Mouse (Mus musculus) neural tube, embryonic 13.5 days (tissue): ENCODE measurements around the gene Atg4a. TPM values are rescaled to one million over a fixed set of nuclear protein-coding genes. Genes with fewer than 3 reads are reported as not detected.
A peak's percentile ranks its signal among the peaks of the same experiment; 100 is the strongest.

Source experiments
- ATAC-seq: fragments of 200-750 bp; cut with Nextera tagmentation; 2 replicates; pipeline ENCODE4 v1.8.0; 2017; ENCODE audit warnings: low read depth, mild to moderate bottlenecking, moderate TSS enrichment, moderate library complexity
- H3K27ac ChIP-seq: fragments of 300-500 bp; sonication (generic); replicated peaks from 2 replicates; pipeline ENCODE4 v1.5.1; 2015; ENCODE audit warnings: moderate library complexity, mild to moderate bottlenecking, inconsistent platforms
- H3K27me3 ChIP-seq: fragments of 300-500 bp; sonication (generic); 2 replicates; pipeline ENCODE4 v1.6.1; 2015; ENCODE audit warnings: mild to moderate bottlenecking, inconsistent platforms
- H3K36me3 ChIP-seq: fragments of 300-500 bp; sonication (generic); 2 replicates; pipeline ENCODE4 v1.6.1; 2015; ENCODE audit warnings: mild to moderate bottlenecking, inconsistent platforms
- H3K4me1 ChIP-seq: fragments of 300-500 bp; sonication (generic); replicated peaks from 2 replicates; pipeline ENCODE4 v1.6.1; 2015; ENCODE audit warnings: inconsistent platforms
- H3K4me2 ChIP-seq: fragments of 300-500 bp; sonication (generic); 2 replicates; pipeline ENCODE4 v1.6.1; 2015; ENCODE audit warnings: inconsistent platforms, mild to moderate bottlenecking, moderate library complexity
- H3K4me3 ChIP-seq: fragments of 300-500 bp; sonication (generic); 2 replicates; pipeline ENCODE4 v1.5.1; 2015; ENCODE audit warnings: mild to moderate bottlenecking, inconsistent platforms
- H3K9ac ChIP-seq: fragments of 300-500 bp; sonication (generic); 2 replicates; pipeline ENCODE4 v1.6.1; 2015; ENCODE audit warnings: moderate library complexity, mild to moderate bottlenecking, inconsistent platforms
- H3K9me3 ChIP-seq: fragments of 300-500 bp; sonication (generic); 2 replicates; pipeline ENCODE4 v1.6.1; 2016; ENCODE audit warnings: inconsistent platforms
- whole genome bisulfite sequencing: fragments of 180-500 bp; shearing (Covaris S2); methylation state at CpG from one replicate; pipeline ENCODE4 v1.1.7; 2015; 5-methylcytosine and 5-hydroxymethylcytosine counted together
- polyA plus RNA-seq: library from polyadenylated mRNA; unstranded; fragments of >200 nt; fragmentation: Nextera tagmentation; extraction: Ambion mirVana; gene quantifications from 2 replicates; pipeline ENCODE4 v1.2.1, GENCODE M21; 2015

Gene Atg4a
- polyA plus RNA-seq, 1 experiment from 2014 or later = 15.2 TPM

DNA sequence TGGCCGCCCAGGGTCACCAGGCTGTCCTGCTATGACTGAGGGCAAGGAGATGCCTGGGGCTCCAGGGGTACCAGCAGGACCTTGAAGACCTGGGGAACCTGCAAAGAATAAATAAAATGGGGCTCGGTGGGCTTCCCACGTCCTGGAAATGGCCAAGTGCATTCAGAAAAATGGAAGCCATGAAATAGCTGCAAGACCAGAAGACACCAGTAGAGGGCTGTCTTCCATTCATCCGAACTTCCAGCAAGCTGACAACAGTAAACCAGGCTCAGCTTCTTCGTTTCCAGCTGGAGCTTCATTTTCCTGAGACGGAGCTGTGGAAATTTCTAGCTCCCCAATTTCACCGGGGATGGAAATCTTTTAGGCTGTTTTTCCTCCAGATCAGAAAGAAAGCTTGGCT lies 218.6 kb downstream of the Atg4a start:
- H3K9ac ChIP-seq = no peak overlapping the region
- no peak for ATAC-seq
- no peaks in the 10 kb centered on the region for H3K9me3 ChIP-seq
- no peaks in the 10 kb centered on the region for H3K4me1 ChIP-seq
- H3K4me3 ChIP-seq = no peak overlapping the region
- WGBS = 38% methylated on average over 7 of the region's 7 CpGs
- no peak overlapping the region for H3K4me2 ChIP-seq
- H3K36me3 ChIP-seq = no peaks in the 10 kb centered on the region
- peaks cover 56% of the 10 kb centered on the region for H3K27me3 ChIP-seq
- H3K27ac ChIP-seq = no peak overlapping the region

DNA sequence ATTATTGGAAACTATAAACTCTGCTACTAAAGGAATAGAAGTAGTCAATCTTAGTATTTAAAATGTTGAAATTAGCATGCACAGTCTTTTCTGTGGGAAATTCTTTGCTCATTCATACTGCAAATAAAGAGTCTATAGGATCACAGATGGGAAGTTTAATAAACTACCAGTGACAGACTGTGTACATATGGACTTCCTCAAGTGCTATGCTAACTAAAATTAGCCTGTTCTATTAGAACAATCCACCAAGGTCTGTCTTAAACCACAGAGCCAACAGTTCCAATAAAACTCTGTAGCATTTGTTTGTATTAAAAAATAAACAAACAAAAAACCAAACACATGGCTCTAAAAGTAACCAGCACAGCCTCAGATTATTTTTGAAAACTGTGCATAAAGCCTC lies 238.3 kb downstream of the Atg4a start:
- no peak for ATAC-seq
- H3K27me3 ChIP-seq = peaks cover 61% of the 10 kb centered on the region
- H3K36me3 ChIP-seq = no peaks in the 10 kb centered on the region
- no peaks in the 10 kb centered on the region for H3K9me3 ChIP-seq
- H3K4me3 ChIP-seq = no peak overlapping the region
- H3K4me2 ChIP-seq = no peak overlapping the region
- no peaks in the 10 kb centered on the region for H3K4me1 ChIP-seq
- no peak overlapping the region for H3K27ac ChIP-seq
- H3K9ac ChIP-seq = no peak overlapping the region

DNA sequence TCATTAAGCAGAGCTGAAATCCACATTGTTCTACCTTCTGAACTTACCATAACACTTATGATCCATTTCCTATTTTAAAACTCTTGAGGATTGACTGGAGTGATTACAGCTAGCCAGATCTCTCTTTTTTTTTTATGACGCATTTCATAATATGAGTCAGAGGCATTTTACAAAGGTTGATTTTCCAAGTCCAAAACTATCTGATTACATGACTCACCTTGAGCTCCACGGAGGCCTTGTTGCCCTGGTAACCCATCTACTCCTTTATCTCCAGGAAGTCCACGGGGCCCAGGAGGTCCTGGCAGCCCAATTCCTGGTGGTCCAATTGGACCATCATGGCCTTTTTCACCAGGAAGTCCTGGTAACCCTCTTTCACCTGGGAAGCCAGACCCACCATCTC lies 242.3 kb downstream of the Atg4a start:
- no peak overlapping the region for H3K4me3 ChIP-seq
- 80% methylated on average over 3 of the region's 3 CpGs for WGBS
- no peak for ATAC-seq
- no peak overlapping the region for H3K4me2 ChIP-seq
- no peak overlapping the region for H3K9ac ChIP-seq
- no peaks in the 10 kb centered on the region for H3K4me1 ChIP-seq
- no peaks in the 10 kb centered on the region for H3K36me3 ChIP-seq
- H3K27ac ChIP-seq = no peak overlapping the region
- H3K9me3 ChIP-seq = no peaks in the 10 kb centered on the region
- peaks cover 48% of the 10 kb centered on the region for H3K27me3 ChIP-seq

DNA sequence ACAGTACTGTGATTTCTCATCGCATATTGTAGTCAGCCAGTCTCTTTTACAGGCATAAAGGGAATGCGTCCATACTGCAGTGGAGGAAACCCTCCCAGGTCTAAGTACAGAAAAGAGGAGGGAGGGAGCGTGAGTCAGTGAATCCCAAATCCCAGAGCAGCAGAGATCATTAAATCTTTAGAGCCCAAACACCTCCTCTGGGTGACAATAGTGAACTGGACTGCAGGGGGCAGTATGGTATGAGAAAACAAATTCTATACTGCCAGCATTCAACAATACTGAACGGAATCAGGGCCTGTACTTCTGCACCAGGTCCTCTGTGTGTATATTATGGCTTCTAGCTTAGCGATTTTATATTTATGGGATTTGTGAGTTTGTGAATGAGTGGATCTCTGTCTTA lies 256.1 kb downstream of the Atg4a start:
- Histone ChIP-seq H3K36me3 (no peaks in the 10 kb centered on the region), H3K9me3 (no peaks in the 10 kb centered on the region), H3K4me2 (no peak overlapping the region), H3K4me1 (no peaks in the 10 kb centered on the region), H3K27ac (no peak overlapping the region), H3K27me3 (peaks cover 59% of the 10 kb centered on the region), H3K9ac (no peak overlapping the region), H3K4me3 (no peak overlapping the region)
- 39% methylated on average over 5 of the region's 5 CpGs for WGBS
- peak; percentile 79 for ATAC-seq

Other genes with a start within 250 kb of the Atg4a start
- gene Tex13b, start 143.5 kb upstream of the Atg4a start, polyA plus RNA-seq = not detected in 2 replicates
- gene Vsig1, start 49.3 kb upstream of the Atg4a start, polyA plus RNA-seq = not detected in 2 replicates
- gene Psmd10, start 179 bp upstream of the Atg4a start, polyA plus RNA-seq = 50.1 and 51.8 TPM in 2 replicates